Mouse (Mus musculus) kidney, adult 18-20 months (tissue): ENCODE data around the gene Amhr2.

ENCODE experiments used
- DNase-seq: peaks from one replicate; pipeline ENCODE4 v3.0.0; 2021

Gene Amhr2

GRCm38 (mm10) chr15:102445146-102445545, at the start of gene Amhr2:
Gene Amhr2, plus strand, starts transcription at chr15:102445367.
- DNase-seq: no peak

- DNase-seq: no peak
Measured at GRCm38 (mm10) chr15:102398629-102399028, 46.5 kb upstream of the Amhr2 start.

GRCm38 (mm10) chr15:102399229-102400221, 45.6 kb upstream of the Amhr2 start:
- peak; percentile 93 for DNase-seq

GRCm38 (mm10) chr15:102400476-102401045, 44.6 kb upstream of the Amhr2 start:
- no peak for DNase-seq

GRCm38 (mm10) chr15:102401278-102401677, 43.9 kb upstream of the Amhr2 start:
- no peak for DNase-seq

- no peak for DNase-seq
Measured at GRCm38 (mm10) chr15:102402210-102402609, 43.0 kb upstream of the Amhr2 start.

GRCm38 (mm10) chr15:102404608-102405488, 40.3 kb upstream of the Amhr2 start:
- peak; percentile 32 for DNase-seq

- peak; percentile 96 for DNase-seq
Measured at GRCm38 (mm10) chr15:102405489-102406195, 39.5 kb upstream of the Amhr2 start, which contains the start of gene Sp1. Gene Sp1, plus strand, starts transcription at chr15:102406143.

GRCm38 (mm10) chr15:102406196-102406911, 38.8 kb upstream of the Amhr2 start:
- DNase-seq: peak; percentile 87

- DNase-seq: no peak
Measured at GRCm38 (mm10) chr15:102406912-102407580, 38.1 kb upstream of the Amhr2 start.

- no peak for DNase-seq
Measured at GRCm38 (mm10) chr15:102407681-102408557, 37.2 kb upstream of the Amhr2 start.

- DNase-seq: no peak
Measured at GRCm38 (mm10) chr15:102408558-102409130, 36.5 kb upstream of the Amhr2 start.

GRCm38 (mm10) chr15:102409286-102409685, 35.9 kb upstream of the Amhr2 start:
- DNase-seq: no peak

- DNase-seq: no peak
Measured at GRCm38 (mm10) chr15:102411077-102411476, 34.1 kb upstream of the Amhr2 start.

GRCm38 (mm10) chr15:102413687-102414086, 31.5 kb upstream of the Amhr2 start:
- DNase-seq: no peak

- no peak for DNase-seq
Measured at GRCm38 (mm10) chr15:102417524-102417923, 27.6 kb upstream of the Amhr2 start.

- no peak for DNase-seq
Measured at GRCm38 (mm10) chr15:102420986-102421385, 24.2 kb upstream of the Amhr2 start.

GRCm38 (mm10) chr15:102421437-102421836, 23.7 kb upstream of the Amhr2 start:
- DNase-seq: no peak

- DNase-seq: no peak
Measured at GRCm38 (mm10) chr15:102423602-102424240, 21.4 kb upstream of the Amhr2 start.
